Mouse (Mus musculus) kidney, postnatal 10 days (tissue): Measurements from ENCODE around the gene Gid4.
"Not testable (repeated sequence)": the region's sequence is repeated elsewhere in the genome, so short reads cannot be mapped to it uniquely, and the experiment has no call there.

ENCODE experiments used
- DNase-seq: peaks from one replicate; pipeline ENCODE4 v3.0.0; 2021; ENCODE audit warnings: mixed read lengths

The Gid4 gene

DNA sequence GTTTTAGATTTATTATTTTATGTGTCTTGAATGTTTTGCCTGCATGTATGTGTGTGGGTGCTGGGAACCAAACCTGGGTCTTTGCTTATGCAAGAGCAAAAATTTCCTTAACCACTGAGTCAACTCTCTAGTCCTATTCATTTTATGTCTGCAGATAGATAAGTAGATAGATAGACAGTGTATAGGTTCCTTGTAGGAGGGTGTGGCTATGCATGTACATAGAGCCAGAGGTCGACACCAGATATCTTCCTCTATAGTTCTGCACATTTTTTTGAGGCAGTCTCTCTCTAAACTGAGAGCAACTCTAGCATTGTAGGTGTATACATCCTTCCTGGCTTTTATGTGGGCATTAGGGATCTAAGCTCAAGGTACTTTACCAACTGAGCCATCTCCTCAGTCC lies 18.2 kb downstream of the Gid4 start:
- DNase-seq, result no peak

DNA sequence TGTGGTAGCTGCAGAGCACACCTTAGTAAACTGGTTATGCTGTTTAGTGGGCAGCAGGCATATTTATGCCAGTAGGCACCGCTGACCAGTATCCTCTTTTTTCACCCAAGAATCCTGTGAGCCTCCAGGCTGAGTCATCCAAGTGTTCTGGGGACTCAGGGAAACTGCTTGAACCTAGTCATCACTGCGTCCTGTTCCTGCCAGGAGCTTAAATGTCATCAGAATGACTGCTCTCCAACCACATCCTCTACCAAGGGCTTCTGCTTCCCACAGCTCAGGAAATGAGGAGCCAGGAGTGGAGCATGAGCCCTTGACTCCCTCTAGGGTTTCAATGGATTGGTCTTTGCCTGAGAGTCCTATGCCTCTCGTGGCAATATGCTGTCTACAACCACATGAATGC lies 19.7 kb downstream of the Gid4 start:
- DNase-seq, result no peak

DNA sequence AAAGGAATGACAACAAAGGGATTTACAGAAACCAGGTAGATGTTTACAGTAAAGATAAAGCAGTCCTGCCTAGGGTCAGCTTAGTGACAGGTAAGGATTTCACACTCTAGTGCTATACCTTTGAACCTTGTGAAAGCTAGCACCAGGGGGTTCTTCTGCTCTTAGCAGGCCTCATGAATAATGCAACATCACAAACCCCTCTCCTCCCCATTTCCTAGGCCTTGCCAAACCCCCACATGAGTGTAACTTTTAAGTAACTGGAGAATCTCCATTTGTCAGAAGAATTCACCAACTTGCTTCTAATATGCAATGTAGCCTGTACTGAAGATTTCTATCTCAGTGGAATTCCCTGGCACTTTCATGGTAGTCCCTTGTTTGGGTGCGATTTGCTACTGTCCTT lies 22.7 kb downstream of the Gid4 start:
- DNase-seq, result not testable (repeated sequence)

DNA sequence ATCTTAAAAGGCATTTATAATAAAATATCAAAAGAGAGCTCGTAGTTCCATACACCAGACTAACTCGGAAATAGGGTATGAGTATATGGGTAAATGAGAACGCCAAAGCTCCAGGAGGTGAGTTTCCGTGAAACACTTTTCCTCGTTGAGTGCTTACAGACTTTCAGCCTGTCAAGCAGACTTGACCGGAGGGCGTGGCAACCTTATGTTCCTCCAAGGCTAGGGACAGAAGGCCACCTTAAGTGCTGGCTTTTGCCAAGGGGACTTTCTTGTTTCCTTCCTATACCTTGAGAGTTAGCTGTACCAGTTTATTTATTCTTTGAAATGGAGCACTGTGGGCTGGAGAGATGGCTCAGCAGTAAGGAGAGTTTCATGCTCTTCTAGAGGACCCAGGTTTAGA lies 23.2 kb downstream of the Gid4 start:
- DNase-seq, result no peak

DNA sequence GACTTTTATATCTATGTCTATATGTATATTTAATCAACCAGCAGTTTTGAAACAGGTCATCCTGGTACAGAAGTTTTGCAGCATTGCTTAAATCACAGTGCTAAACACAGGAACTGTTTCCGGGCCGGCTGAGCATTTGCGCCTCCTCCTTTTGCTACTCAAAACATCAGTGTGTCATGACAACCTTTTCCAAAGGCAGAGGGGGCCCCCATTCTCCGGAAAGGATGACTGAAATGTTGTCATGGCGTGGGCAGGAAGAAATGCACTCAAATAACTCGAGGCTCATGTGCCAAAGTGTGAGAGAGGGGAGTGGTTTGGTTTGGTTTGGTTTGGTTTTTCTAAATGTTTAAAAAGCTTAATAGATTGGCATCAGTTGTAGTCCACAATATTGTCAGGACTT lies 26.0 kb downstream of the Gid4 start:
- DNase-seq, result no peak

DNA sequence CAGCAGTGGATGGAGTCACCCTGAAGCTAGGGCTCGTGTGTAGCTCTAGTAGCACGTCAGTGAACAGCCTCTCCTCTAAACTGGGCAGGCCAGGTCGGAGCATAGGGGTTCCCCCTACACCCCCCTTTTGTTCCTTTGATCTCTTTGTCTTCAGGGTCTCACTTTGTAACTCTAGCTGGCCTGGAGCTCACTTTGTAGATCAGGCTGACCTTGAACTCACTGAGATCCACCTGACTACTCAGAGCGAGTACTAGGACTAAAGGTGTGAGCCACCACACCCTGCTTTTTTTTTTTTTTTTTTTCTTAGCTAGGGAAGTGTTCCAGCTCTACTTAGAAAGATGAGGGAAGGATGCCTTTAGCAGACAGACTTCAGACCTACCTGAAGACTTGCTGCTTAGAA lies 27.1 kb downstream of the Gid4 start:
- DNase-seq, result no peak

DNA sequence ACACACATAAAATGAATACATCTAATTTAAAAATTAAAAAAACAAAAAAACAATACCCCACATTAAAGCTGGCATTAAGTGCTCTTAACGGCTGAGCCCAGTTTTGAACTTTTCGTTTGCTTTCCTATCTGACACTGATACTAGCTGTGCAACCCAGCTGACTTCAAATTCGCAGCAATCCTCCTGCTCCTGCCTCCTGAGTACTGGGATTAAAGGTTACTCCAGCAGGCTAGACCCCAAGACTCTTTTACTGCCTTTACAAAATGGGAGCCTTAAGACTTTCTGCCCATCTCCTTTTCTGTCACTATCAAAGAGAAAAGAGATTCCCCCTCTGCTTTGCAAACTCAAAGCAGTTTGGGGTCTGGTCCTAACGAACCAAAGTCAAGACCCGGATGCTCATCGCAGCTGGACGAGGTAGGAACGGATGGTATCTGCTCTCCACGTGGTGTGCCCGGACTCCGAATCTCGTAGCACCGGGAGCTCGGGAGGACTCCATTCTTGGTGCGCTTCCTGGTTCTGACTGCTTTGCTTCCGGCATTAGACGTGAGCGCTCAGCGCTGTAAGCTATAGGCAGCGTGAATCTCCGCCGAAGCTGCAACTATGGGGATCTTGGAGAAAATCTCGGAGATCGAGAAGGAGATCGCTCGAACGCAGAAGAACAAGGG lies 37.3 kb downstream of the Gid4 start, which contains the start of gene Drg2:
Drg2 (plus strand) TSS at position 512 of the 665 bp plus-strand sequence.
- peak; percentile 92 for DNase-seq

DNA sequence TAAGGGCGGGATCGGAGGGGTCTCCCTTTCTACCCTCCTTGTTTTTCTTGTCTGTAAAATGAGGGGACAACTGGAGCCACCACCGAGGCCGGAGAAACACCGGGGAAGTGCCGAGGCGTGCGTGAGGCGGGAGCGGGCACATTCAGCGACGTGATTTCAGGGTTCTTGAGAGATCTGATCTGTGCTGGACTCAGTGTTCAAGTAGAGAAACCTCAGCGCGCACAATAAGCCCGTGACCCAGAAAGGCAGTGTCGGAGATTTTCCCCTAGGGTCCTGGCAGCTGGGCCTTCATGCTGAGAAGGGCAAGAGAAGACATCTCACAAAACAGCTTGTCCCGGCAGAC lies 37.8 kb downstream of the Gid4 start:
- no peak for DNase-seq

DNA sequence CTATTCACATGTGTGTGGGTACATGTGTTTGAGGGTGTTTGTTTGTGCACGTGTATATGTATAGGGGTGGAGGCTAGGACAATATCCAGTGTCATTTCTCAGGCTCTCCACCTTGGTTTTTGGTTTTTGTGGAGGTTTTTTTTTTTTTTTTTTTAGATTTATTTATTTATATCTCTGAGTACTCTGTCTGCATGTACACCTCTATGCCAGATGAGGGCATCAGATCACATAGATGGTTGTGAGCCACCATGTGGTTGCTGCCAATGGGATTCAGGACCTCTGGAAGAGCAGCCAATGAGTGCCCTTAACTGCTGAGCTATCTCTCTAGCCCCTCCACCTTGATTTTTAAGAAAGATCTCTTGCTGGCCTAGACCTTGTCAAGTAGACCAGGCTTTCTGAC lies 41.0 kb downstream of the Gid4 start:
- no peak for DNase-seq

DNA sequence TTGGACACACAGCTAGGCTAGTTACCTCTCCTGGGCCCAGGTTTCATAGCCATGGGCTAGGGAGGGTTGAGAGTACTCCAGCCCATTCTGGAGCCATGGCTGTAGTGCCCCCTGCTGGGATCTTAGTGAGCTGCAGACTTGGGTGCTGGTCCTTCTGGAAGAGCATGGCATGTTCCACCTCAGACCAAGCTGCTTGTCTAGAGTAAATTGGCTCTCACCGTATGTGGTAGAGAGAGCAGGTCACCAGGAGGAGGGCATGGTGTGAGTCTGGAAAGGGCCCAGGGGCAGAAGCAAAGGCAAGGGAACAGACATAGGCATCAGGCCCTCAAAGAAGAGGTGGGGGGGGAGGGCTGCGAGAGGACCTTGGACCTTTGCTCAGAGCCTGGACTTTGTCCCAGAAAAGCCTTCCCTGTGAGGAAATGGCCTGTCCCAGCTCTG lies 49.0 kb downstream of the Gid4 start:
- DNase-seq, result peak; percentile 75

DNA sequence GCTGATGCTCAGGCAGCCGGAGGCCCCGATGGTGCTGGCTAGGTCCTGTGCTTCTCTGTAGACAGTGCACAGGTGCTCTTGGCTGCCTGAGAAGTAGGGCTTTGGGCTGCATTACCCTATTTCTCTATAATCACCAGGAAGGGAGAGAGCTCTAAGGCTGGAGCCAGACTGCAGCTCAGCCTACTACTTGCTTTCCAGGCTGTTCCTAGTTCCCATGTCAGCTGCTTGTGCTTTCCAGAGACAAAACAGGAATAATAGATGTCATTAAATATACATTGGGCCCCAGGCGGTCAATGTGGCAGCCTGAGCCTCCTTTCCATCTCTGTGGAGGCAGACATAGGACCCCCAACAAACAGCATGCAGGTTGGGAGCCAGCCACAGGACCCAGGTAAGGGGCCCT lies 52.1 kb downstream of the Gid4 start, which contains the start of gene Myo15:
Myo15 (plus strand) TSS at position 301 of the 400 bp plus-strand sequence.
- DNase-seq, result no peak

DNA sequence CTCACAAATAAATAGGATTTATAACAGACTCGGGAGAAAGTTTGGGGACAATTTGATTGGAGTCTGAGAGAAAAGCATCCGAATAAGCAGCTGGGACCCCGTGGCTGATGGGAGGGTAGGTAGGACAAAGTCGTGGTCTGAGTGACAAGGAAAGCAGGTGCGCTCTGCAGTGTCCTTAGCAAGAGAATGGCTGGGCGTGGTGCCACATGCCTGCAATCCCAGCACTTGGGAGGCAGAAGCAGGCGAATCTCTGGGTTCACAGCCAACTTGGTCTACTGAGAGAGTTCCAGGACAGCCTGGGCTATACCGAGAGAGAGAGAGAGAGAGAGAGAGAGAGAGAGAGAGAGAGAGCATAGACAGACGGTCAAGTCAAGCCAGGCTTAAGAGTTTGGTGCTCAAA lies 53.8 kb downstream of the Gid4 start:
- DNase-seq, result no peak

DNA sequence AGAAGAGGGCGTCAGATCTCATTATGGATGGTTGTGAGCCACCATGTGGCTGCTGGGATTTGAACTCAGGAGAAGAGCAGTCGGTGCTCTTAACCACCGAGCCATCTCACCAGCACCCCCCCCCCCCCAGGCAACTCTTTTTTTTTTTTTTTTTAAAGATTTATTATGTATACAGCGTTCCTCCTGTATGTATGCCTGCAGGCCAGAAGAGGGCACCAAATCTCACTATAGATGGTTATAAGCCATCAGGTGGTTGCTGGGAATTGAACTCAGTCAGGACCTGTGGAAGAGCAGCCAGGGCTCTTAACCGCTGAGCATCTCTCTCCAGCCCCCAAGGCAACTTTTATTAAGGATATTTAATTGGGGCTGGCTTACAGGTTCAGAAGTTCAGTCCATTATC lies 57.6 kb downstream of the Gid4 start:
- DNase-seq, result no peak

DNA sequence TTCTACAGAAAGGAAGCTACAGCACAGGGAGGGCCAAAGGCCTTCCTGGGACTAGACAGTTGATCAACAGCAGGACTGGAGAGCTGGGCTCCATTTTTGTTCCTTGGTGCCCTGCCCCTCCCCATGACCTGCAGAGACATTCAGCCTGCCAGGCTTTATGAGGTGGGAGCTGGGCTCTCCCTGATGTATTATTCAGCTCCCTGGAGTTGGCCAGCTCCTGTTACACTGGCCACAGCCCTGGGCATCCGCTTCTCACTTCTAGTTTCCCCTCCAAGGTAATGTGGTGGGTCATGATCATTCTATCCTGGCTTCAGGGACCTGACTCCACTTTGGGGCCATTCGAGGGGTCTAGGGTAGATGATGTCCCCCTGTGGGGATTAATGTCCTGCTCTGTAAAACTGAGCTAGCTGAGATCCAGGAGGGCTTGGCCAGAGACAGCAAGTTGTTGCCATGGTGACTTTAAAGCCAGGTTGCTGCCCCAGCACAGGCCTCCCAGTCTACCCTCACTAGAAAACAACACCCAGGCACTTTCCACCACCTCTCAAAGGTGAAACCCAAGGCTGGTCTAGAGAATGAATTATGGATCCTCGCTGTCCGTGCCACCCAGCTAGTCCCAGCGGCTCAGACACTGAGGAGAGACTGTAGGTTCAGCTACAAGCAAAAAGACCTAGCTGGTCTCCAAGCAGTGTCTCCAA lies 58.9 kb downstream of the Gid4 start:
- DNase-seq, result no peak

DNA sequence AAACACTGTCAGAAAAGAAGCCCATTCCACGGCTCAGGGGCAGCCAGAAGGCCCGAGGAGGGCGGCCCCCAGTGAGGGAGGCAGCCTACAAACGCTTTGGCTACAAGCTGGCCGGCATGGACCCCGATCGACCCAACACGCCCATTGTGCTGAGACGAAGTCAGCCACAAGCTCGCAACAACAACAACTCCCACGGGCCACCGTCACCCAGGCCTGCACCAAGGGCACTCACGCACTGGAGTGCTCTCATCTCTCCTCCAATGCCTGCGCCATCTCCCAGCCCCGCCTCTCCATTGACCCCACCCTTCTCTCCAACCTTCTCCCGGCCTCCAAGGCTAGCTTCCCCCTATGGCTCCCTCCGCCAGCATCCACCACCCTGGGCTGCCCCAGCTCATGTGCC lies 61.2 kb downstream of the Gid4 start:
- DNase-seq, result no peak

DNA sequence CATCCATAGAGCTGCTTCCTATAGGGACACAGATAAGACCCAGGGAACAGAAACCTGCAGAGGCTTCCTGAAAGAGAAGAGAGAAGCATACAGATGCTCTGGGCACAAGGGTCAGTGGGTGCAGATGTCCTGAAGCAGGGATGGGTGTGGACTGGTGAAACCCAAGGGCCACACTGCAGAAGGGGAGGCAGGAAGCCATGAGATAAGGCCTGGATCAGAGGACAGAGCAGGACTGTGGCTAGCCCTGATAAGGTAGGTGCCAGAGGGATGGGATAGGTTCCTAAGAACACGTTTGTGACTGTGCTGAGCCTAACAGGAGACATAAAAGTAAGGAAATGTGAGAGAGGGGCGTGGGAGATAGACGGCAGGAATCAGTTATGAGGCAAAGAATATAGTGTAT lies 69.3 kb downstream of the Gid4 start:
- no peak for DNase-seq

DNA sequence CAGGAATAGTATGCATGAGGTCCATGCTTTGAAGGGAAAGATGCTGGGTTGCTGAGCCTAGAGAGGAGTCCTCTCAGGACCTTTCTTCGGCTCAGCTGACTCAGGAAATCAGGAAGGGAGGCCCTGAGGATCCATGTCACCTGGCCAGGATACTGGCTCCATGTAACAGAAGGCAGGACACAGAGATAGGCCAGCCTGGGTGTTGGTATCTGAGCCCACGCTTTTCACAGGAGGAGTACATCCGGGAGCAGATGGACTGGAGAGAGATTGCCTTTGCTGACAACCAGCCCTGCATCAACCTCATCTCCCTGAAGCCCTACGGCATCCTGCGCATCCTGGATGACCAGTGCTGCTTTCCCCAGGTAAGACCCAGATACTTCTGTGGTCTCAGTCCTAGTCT lies 75.8 kb downstream of the Gid4 start:
- DNase-seq, result no peak

DNA sequence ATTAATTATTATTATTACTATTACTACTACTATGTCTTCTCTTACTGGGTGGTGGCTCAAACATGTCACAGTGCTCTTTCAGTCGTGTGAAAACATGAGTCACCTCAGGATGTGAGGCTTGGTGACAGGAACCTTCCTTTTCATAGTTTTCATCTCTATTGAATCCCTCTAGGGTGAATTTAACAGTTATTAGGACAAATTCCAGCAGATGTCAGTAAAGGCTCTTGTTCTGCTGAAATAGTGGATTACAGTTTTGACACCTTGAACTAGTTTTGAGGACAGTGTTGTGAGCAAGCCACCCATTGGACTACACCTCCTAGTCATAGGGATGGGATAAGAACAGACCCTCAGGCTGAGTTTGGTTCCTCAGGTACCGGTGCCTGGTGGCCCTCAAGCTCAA lies 78.7 kb downstream of the Gid4 start:
- DNase-seq, result no peak
